Mouse (Mus musculus): ENCODE data around the gene Arhgap5. TPM values are rescaled to one million over a fixed set of nuclear protein-coding genes. Genes with fewer than 3 reads are reported as not detected.
A peak's percentile ranks its signal among the peaks of the same experiment; 100 is the strongest.

The Arhgap5 gene
- polyA plus RNA-seq, 1 experiment from 2014 or later: 56.9 TPM

DNA sequence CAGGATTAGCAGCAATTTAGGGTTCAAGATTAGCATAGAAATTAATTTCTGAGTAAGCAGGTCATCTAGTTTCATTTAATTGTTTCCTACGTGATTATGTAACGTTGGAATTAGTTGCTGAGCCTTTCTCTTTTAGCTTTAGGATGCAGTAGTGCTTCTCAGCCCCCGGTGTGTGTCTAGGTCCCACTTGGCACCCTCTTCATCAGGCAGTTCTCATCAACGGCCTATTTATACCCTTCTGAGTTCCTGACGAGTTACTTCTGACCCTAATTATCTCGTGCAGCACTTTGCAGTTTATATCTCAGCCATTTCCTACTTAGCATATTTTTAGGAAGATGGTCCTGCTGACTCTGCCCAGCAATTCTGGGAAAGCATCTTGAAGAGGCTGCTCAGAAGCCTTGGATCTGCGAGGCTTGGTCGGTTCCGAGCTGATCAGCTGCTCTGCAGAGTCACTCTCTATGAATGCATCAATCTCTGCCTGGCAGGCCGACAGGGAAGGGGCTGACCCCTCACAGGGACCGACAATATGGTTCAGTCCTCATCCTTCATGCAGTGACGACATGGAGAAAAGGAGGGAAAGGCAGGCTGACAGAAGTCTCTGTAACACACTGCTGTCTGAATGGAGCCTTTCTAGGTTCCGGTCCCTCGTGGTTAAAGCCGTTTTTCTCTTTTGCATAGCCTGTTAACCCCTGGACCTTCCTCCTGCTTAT is 15.4 kb upstream of the Arhgap5 start:
- Histone ChIP-seq H3K4me3 (replicated peaks) (no peak overlapping the region), H3K4me1 (replicated peaks) (no peaks in the 10 kb centered on the region; the same call in 1 of the 2 replicates), H3K9me3 (no peaks in the 10 kb centered on the region), H3K4me2 (no peak overlapping the region), H3K9ac (replicated peaks) (no peak overlapping the region), H3K27ac (no peak overlapping the region), H3K27me3 (no peaks in the 10 kb centered on the region), H3K36me3 (no peaks in the 10 kb centered on the region)
- ATAC-seq (ENCODE audit: insufficient number of reproducible peaks, insufficient read depth, low FRiP score, low TSS enrichment, low read depth): no peak
- WGBS: 43% methylated on average over 15 of the region's 15 CpGs

DNA sequence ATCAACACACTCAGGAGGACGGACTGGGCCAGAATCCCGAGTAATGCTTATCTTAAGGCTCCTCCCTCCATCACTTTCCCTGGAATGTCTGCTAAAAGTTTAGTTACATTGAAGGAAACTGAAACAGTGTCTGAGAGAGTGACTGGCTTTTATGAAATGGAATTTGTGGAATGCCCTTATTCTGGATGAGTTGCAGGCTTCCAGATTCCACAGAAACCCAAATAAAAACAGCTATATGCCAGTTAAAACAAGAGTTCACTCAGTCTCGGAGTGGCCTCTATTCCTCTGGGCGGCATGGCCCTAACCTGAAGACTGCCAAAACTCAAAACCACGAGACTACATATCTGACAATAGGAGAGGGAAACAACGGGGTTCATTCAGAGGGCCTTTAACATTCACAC is 10.5 kb upstream of the Arhgap5 start:
- Histone ChIP-seq H3K36me3 (no peaks in the 10 kb centered on the region), H3K4me2 (no peak overlapping the region), H3K27me3 (no peaks in the 10 kb centered on the region), H3K4me3 (replicated peaks) (no peak overlapping the region), H3K9me3 (no peaks in the 10 kb centered on the region), H3K9ac (replicated peaks) (no peak overlapping the region), H3K27ac (peak overlapping the region; percentile 62), H3K4me1 (replicated peaks) (no peaks in the 10 kb centered on the region; the same call in 1 of the 2 replicates)
- 56% methylated on average over 6 of the region's 6 CpGs for WGBS
- ATAC-seq (ENCODE audit: insufficient number of reproducible peaks, insufficient read depth, low FRiP score, low TSS enrichment, low read depth): no peak

DNA sequence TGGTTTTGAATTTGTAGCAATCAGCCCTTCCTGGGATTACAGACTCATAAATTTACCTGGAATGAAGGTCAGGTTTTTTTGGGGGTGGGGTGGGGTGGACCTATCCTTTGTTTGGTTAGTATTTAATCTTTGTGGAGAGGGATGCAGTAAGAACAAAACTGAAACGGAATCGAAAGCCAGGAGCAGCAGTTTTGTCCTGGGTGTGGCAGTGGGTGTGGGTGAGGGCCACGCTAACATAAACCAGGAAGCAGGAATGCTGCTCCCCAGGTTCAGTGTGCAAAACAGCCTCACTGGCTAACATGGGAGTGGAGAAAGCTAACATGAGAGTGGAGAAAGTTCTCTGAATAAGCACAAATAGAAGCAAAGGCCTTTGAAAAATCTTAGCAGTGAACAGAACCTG is 6.6 kb upstream of the Arhgap5 start:
- Histone ChIP-seq H3K27me3 (no peaks in the 10 kb centered on the region), H3K9me3 (no peaks in the 10 kb centered on the region), H3K9ac (replicated peaks) (no peak overlapping the region), H3K27ac (no peak overlapping the region), H3K4me3 (replicated peaks) (no peak overlapping the region), H3K4me1 (replicated peaks) (peaks cover under 1% of the 10 kb centered on the region; the same call in 1 of the 2 replicates), H3K4me2 (no peak overlapping the region), H3K36me3 (no peaks in the 10 kb centered on the region)
- no peak for ATAC-seq (ENCODE audit: insufficient number of reproducible peaks, insufficient read depth, low FRiP score, low TSS enrichment, low read depth)
- WGBS: 76% methylated on average over 3 of the region's 3 CpGs

DNA sequence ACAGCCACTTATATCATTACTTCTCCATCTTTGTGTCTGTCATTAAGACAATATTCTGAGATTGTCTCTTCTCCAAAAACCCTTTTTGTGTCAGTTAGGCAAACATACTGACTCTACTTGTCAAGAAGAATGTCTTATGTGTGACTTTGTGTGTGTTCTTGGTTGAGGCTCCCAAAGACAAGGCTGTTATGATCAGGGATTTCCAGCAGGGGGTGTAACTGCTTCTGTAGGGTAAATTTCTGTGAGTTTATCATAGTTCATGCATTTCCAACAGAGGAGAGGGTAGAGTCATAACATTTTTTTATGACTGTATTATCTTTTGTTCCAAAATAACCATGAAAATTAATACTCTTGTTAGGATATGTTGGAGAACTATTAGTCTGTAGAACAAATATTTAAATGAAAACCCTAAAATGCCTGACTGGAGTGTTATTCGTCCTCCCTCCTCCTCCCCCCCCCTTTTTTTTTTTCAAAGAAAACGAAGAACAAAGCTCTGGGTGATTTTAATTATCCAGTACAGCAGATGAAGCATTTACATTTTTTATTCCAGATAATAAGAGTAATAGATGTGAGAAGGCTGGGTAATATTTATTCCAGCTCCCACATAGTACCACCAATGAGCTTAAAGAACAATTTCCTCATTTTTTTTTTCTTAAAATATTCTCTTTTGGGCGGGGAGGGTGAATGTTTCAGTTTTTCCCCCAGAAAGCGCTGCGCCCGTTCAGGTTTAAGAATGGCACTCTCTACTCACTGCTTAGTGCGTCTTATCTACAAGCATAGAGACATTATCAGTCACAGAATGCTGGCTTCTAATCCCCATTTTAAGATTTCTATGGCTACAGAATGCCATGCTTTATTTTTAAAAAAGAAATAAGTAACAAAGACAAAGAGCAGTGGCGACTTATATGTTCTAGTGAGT is 2.6 kb upstream of the Arhgap5 start:
- Histone ChIP-seq H3K9me3 (no peaks in the 10 kb centered on the region), H3K4me1 (replicated peaks) (peaks cover 7% of the 10 kb centered on the region; the same call in 1 of the 2 replicates), H3K36me3 (no peaks in the 10 kb centered on the region), H3K4me3 (replicated peaks) (no peak overlapping the region), H3K27me3 (no peaks in the 10 kb centered on the region), H3K9ac (replicated peaks) (no peak overlapping the region), H3K4me2 (no peak overlapping the region), H3K27ac (no peak overlapping the region)
- WGBS: 76% methylated on average over 8 of the region's 8 CpGs
- no peak for ATAC-seq (ENCODE audit: insufficient number of reproducible peaks, insufficient read depth, low FRiP score, low TSS enrichment, low read depth)

DNA sequence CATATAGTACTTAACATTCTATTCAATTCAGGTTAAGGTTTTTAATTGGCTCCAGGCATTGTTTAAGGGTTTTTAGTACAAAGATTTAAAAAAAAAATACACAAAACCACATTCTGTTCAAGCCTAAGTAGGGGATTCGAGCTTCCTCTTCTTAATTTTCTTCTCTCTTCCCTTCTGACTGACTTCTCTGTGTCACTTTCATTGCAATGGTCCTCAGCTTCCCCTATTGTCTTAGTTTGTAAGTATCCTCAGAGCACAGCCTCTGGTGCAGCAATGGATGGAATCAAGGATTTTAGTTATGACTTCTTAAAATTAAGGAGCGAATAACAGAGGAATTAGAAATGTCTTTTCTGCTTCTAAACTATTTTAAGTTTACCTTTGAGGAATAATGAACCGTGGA is 1.6 kb upstream of the Arhgap5 start:
- Histone ChIP-seq H3K9ac (replicated peaks) (no peak overlapping the region), H3K4me1 (replicated peaks) (peaks cover 10% of the 10 kb centered on the region; the same call in 1 of the 2 replicates), H3K4me2 (no peak overlapping the region), H3K4me3 (replicated peaks) (no peak overlapping the region), H3K9me3 (no peaks in the 10 kb centered on the region), H3K27me3 (no peaks in the 10 kb centered on the region), H3K36me3 (no peaks in the 10 kb centered on the region), H3K27ac (no peak overlapping the region)
- WGBS: 67% methylated on average over 3 of the region's 3 CpGs
- no peak for ATAC-seq (ENCODE audit: insufficient number of reproducible peaks, insufficient read depth, low FRiP score, low TSS enrichment, low read depth)

DNA sequence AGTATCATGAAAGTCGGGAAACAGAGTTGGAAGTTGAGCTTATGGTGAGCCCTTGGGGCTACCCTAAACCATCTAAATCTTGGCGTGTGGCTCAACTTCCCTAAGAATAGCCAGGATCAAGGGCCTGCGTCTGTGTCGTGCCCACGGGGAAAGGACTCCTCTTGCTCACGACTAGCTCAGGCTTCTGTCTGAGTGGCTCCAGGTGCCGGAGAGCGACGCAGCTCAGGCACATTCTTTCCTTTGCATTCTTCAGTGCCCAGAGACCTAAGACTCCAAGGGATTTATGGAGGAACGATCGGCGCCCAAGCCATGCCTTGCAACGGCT is 679 bp upstream of the Arhgap5 start:
- H3K9ac ChIP-seq (replicated peaks): peak overlapping the region; percentile 63
- no peaks in the 10 kb centered on the region for H3K36me3 ChIP-seq
- H3K4me1 ChIP-seq (replicated peaks): peaks cover 10% of the 10 kb centered on the region; the same call in 1 of the 2 replicates
- no peaks in the 10 kb centered on the region for H3K27me3 ChIP-seq
- peak overlapping the region; percentile 67 for H3K4me2 ChIP-seq
- under 1% methylated on average over 13 of the region's 13 CpGs for WGBS
- no peaks in the 10 kb centered on the region for H3K9me3 ChIP-seq
- peak overlapping the region; percentile 97 for H3K4me3 ChIP-seq (replicated peaks)
- peak; percentile 61 for ATAC-seq (ENCODE audit: insufficient number of reproducible peaks, insufficient read depth, low FRiP score, low TSS enrichment, low read depth)
- peak overlapping the region; percentile 100 for H3K27ac ChIP-seq

DNA sequence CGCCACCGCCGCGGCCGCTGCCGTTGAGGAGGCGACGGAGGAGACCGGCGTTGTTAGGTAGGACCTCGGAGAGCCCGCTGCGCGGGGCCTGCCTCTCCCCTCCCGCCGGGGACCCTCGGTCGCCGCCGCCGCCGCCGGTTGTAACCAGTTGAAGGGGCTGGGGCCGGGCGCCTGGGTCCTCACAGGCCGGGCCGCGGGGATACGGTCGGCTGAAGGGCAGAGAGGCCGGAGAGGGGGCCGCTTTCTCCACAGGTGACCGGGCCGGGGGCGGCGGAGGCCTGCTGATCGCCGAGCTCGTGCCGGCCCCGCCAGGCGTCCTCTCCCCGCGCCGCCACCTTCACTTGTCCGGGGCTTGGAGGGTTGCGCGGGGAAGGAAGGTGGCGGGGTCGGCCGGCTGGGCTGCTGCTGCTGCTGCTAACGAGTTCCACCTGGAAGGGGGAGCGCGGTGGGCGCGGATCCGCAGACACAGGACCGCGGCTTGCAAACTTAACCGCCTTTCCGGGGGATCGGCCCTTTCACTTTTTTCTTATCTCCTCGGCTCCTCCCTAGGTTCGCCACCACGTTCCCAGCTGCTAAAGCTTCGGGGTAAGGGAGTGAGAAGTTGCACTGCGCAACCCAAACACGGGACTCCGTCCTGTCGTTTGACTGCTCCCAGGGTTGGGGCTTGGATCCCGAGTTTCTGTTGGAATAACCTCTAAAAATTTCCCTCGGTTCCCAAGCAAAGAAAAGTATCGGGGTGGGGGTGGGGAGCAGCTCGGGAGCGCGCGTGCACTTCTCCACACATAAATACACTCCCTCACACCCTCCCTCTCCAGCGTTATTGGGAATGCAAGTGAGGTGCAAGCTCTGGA is 784 bp downstream of the Arhgap5 start:
- H3K27ac ChIP-seq: peak overlapping the region; percentile 100
- peak; percentile 11; the same call in 1 of the 2 replicates for ATAC-seq (ENCODE audit: insufficient number of reproducible peaks, insufficient read depth, low FRiP score, low TSS enrichment, low read depth)
- WGBS: under 1% methylated on average over 71 of the region's 78 CpGs

DNA sequence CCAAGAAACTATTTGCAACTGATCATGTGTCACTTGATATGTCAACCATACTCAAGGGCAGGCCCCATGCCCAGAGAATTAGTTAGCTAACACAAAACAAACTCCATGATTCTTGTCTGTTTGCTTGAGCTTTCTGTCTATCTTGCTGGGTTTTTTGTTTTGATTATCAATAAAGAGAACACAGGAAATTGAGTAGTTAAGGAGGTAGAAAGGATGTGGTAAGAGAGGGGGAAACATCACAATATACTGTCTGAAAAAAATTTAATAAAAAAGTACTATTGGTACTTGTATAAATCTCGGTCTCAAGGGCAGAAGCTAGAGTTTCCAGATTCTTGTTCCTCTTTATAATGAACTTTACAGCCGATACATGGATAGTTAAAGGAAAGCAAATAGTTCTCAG is 20.9 kb downstream of the Arhgap5 start:
- Histone ChIP-seq H3K4me2 (no peak overlapping the region), H3K9me3 (no peaks in the 10 kb centered on the region), H3K4me1 (replicated peaks) (no peaks in the 10 kb centered on the region), H3K27me3 (no peaks in the 10 kb centered on the region), H3K4me3 (replicated peaks) (no peak overlapping the region), H3K36me3 (peaks cover under 1% of the 10 kb centered on the region; the same call in 1 of the 2 replicates), H3K27ac (no peak overlapping the region), H3K9ac (replicated peaks) (no peak overlapping the region)
- no peak for ATAC-seq (ENCODE audit: insufficient number of reproducible peaks, insufficient read depth, low FRiP score, low TSS enrichment, low read depth)
- WGBS: 95% methylated on average over 2 of the region's 2 CpGs

More for the DNA sequence above, 784 bp downstream of the Arhgap5 start:
- peak overlapping the region; percentile 99 for H3K9ac ChIP-seq (replicated peaks)
- H3K36me3 ChIP-seq: no peaks in the 10 kb centered on the region
- no peaks in the 10 kb centered on the region for H3K27me3 ChIP-seq
- H3K4me2 ChIP-seq: peak overlapping the region; percentile 67
- H3K9me3 ChIP-seq: no peaks in the 10 kb centered on the region
- H3K4me1 ChIP-seq (replicated peaks): peaks cover 10% of the 10 kb centered on the region; the same call in 1 of the 2 replicates
- H3K4me3 ChIP-seq (replicated peaks): peak overlapping the region; percentile 97

DNA sequence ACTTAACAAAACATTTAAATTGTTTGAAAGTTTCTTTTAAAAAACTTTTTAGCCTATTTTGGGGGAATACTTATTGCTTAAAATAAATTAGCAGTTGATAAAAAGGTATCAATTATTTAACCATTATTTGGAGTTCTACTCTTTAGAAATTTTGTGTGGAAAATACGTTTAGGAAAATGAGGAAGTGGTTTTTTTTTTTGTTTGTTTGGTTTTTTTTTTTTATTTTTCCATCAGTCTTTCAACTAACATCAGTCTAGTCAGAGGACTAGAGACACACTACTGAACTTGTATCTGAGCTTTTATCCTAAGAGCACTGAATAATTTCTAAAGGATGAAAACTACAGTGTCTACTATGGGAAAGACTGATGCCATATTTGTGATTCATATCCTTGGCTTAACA is 21.7 kb downstream of the Arhgap5 start:
- Histone ChIP-seq H3K27ac (no peak overlapping the region), H3K36me3 (no peaks in the 10 kb centered on the region), H3K4me2 (no peak overlapping the region), H3K4me3 (replicated peaks) (no peak overlapping the region), H3K9me3 (no peaks in the 10 kb centered on the region), H3K27me3 (no peaks in the 10 kb centered on the region), H3K4me1 (replicated peaks) (no peaks in the 10 kb centered on the region), H3K9ac (replicated peaks) (no peak overlapping the region)
- ATAC-seq (ENCODE audit: insufficient number of reproducible peaks, insufficient read depth, low FRiP score, low TSS enrichment, low read depth): no peak
- 98% methylated on average over 1 of the region's 1 CpGs for WGBS

DNA sequence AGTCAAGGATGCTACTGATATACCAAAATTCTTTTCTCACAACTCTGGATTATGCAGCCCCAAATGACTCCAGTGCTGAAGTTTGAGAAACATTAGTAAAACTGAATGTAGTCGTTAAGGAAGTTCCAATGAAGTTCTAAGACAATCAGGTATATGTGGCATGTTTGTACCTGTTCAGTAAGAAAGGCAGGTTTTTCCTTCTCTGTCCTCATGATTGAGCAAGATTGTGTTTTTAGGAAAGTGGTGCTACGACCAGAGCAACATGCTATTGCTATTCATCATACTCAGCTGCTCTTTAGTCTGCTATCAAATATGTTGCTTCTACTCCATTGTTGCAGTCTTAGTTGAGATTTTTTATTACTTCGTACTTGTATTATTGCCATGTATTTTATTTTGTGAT is 26.0 kb downstream of the Arhgap5 start:
- H3K4me1 ChIP-seq (replicated peaks): no peaks in the 10 kb centered on the region
- H3K4me3 ChIP-seq (replicated peaks): no peak overlapping the region
- H3K27me3 ChIP-seq: no peaks in the 10 kb centered on the region
- ATAC-seq (ENCODE audit: insufficient number of reproducible peaks, insufficient read depth, low FRiP score, low TSS enrichment, low read depth): no peak
- no peaks in the 10 kb centered on the region for H3K36me3 ChIP-seq
- 90% methylated on average over 3 of the region's 3 CpGs for WGBS
- H3K9ac ChIP-seq (replicated peaks): no peak overlapping the region
- H3K27ac ChIP-seq: no peak overlapping the region
- no peaks in the 10 kb centered on the region for H3K9me3 ChIP-seq
- no peak overlapping the region for H3K4me2 ChIP-seq

DNA sequence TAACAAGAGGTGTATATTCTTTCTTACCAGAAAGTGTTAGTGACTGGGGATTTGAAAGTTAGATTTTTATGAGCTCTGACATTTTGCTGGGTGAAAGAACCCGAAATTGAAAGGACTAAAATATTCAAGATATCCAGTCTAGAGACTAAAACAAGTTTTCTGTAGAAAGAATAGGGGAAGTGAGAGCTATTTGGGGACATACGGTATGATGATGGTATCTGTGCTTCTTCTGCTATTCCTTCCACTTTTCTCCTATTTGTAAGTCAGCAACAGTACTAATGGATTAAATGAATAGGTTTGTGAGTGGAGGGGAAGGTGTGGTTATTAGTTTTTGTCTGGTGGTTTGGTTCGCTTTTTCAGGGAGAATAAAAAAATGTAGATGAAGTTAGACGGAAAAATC is 37.5 kb downstream of the Arhgap5 start:
- Histone ChIP-seq H3K4me3 (replicated peaks) (no peak overlapping the region), H3K4me2 (no peak overlapping the region), H3K36me3 (0 out of 2 replicates have a peak, but pooled peaks cover 2% of the 10 kb centered on the region), H3K27ac (no peak overlapping the region), H3K4me1 (replicated peaks) (no peaks in the 10 kb centered on the region), H3K9ac (replicated peaks) (no peak overlapping the region), H3K9me3 (no peaks in the 10 kb centered on the region), H3K27me3 (no peaks in the 10 kb centered on the region)
- ATAC-seq (ENCODE audit: insufficient number of reproducible peaks, insufficient read depth, low FRiP score, low TSS enrichment, low read depth): no peak
- 85% methylated on average over 4 of the region's 4 CpGs for WGBS

All from limb, embryonic 12.5 days (tissue).